Mouse (Mus musculus) splenic B cell, adult 2 months (primary cell): Measurements from ENCODE around the gene Dynlt1a.
A peak's percentile ranks its signal among the peaks of the same experiment; 100 is the strongest.
"Not testable (repeated sequence)": the region's sequence is repeated elsewhere in the genome, so short reads cannot be mapped to it uniquely, and the experiment has no call there.

ENCODE experiments used
- DNase-seq: peaks from one replicate; pipeline ENCODE4 v3.0.0-alpha.2; 2011; ENCODE audit warnings: low read depth, low spot score
- H3K27me3 ChIP-seq: 2 replicates; pipeline ENCODE4 v1.6.1; 2012; ENCODE audit warnings: mild to moderate bottlenecking, low read length, moderate library complexity, mixed read lengths; ENCODE audit not compliant: control insufficient read depth, poor library complexity, insufficient read depth, severe bottlenecking
- H3K36me3 ChIP-seq: 2 replicates; pipeline ENCODE4 v1.6.1; 2012; ENCODE audit warnings: mild to moderate bottlenecking, low read length, moderate library complexity, mixed read lengths; ENCODE audit not compliant: control insufficient read depth, poor library complexity, insufficient read depth, severe bottlenecking

Gene Dynlt1a

GRCm38 (mm10) chr17:6305656-6306270 lies 11.5 kb downstream of the Dynlt1a start:
- H3K36me3 ChIP-seq, DNase-seq, H3K27me3 ChIP-seq: not testable (repeated sequence)

- H3K36me3 ChIP-seq, DNase-seq, H3K27me3 ChIP-seq: not testable (repeated sequence)
Measured at GRCm38 (mm10) chr17:6304891-6305290, 12.4 kb downstream of the Dynlt1a start.

GRCm38 (mm10) chr17:6300190-6300863 lies 17.0 kb downstream of the Dynlt1a start:
- not testable (repeated sequence) for DNase-seq, H3K27me3 ChIP-seq, H3K36me3 ChIP-seq

GRCm38 (mm10) chr17:6297060-6297795 lies 20.1 kb downstream of the Dynlt1a start:
- not testable (repeated sequence) for H3K27me3 ChIP-seq, DNase-seq, H3K36me3 ChIP-seq

- not testable (repeated sequence) for DNase-seq, H3K27me3 ChIP-seq, H3K36me3 ChIP-seq
Measured at GRCm38 (mm10) chr17:6293882-6294281, 23.4 kb downstream of the Dynlt1a start.

- H3K36me3 ChIP-seq, DNase-seq, H3K27me3 ChIP-seq: not testable (repeated sequence)
Measured at GRCm38 (mm10) chr17:6289045-6289444, 28.3 kb downstream of the Dynlt1a start.

- H3K27me3 ChIP-seq, DNase-seq, H3K36me3 ChIP-seq: not testable (repeated sequence)
Measured at GRCm38 (mm10) chr17:6286169-6286568, 31.1 kb downstream of the Dynlt1a start.

- not testable (repeated sequence) for H3K36me3 ChIP-seq, H3K27me3 ChIP-seq, DNase-seq
Measured at GRCm38 (mm10) chr17:6283137-6283536, 34.2 kb downstream of the Dynlt1a start.

- H3K27me3 ChIP-seq, H3K36me3 ChIP-seq, DNase-seq: not testable (repeated sequence)
Measured at GRCm38 (mm10) chr17:6280513-6280912, 36.8 kb downstream of the Dynlt1a start.

- not testable (repeated sequence) for DNase-seq, H3K36me3 ChIP-seq, H3K27me3 ChIP-seq
Measured at GRCm38 (mm10) chr17:6279772-6280171, 37.5 kb downstream of the Dynlt1a start.

GRCm38 (mm10) chr17:6279205-6279604 lies 38.1 kb downstream of the Dynlt1a start:
- not testable (repeated sequence) for DNase-seq, H3K36me3 ChIP-seq, H3K27me3 ChIP-seq

- not testable (repeated sequence) for DNase-seq, H3K27me3 ChIP-seq, H3K36me3 ChIP-seq
Measured at GRCm38 (mm10) chr17:6274693-6275092, 42.6 kb downstream of the Dynlt1a start.

GRCm38 (mm10) chr17:6271970-6272369 lies 45.3 kb downstream of the Dynlt1a start:
- DNase-seq, result peak; percentile 38
- not testable (repeated sequence) for H3K27me3 ChIP-seq, H3K36me3 ChIP-seq

GRCm38 (mm10) chr17:6270840-6271239 lies 46.5 kb downstream of the Dynlt1a start:
- DNase-seq, result peak; percentile 13
- not testable (repeated sequence) for H3K27me3 ChIP-seq, H3K36me3 ChIP-seq
